Mouse (Mus musculus) ES-Bruce4 (cell line): Measurements from ENCODE around the gene Rptor.

Experiments used
- CTCF ChIP-seq: IDR thresholded peaks from one replicate; pipeline ENCODE4 v1.8.1; 2011; ENCODE audit warnings: low read depth, low read length
- EP300 ChIP-seq: IDR thresholded peaks from 2 replicates; pipeline ENCODE4 v1.6.1; 2011; ENCODE audit warnings: low read depth, low read length; ENCODE audit not compliant: insufficient read depth
- POLR2A ChIP-seq: IDR thresholded peaks from one replicate; pipeline ENCODE4 v1.8.1; 2011; ENCODE audit warnings: low read length; ENCODE audit not compliant: insufficient read depth

DNA sequence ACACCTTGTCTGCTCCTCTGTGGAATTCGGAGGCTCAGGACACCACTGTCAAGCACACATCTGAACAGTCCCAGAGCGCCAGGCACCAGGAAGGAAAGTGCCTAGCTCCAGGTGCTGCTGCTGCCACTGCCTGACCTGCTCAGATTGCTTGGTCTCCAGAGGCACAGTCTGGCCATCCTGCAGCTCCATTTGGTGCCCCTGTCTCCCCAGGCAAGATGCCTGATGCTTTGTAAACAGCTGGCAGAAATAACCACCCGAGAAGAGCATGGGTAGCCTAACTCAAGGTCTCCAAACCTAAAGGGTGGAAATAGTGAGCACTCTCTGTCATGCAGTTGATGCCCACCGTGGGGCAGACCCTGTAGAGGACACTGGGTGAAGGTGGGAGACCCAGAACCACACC lies 311.7 kb downstream of the Rptor start:
- TF ChIP-seq POLR2A (no peak), CTCF (no peak), EP300 (no peak)
